Mouse (Mus musculus) liver, embryonic 12.5 days (tissue): ENCODE measurements around the gene Zfp385b. TPM values are rescaled to one million over a fixed set of nuclear protein-coding genes. Genes with fewer than 3 reads are reported as not detected.

Experiments used
- ATAC-seq: fragments of 200-750 bp; cut with Nextera tagmentation; 2 replicates; pipeline ENCODE4 v1.8.0; 2017; ENCODE audit warnings: moderate number of reproducible peaks, mild to moderate bottlenecking, moderate library complexity
- H3K27ac ChIP-seq: fragments of 300-500 bp; sonication (generic); 2 replicates; pipeline ENCODE4 v1.5.1; 2016; ENCODE audit warnings: mild to moderate bottlenecking
- H3K27me3 ChIP-seq: fragments of 300-500 bp; sonication (generic); replicated peaks from 2 replicates; pipeline ENCODE4 v1.6.1; 2016; ENCODE audit warnings: mild to moderate bottlenecking, moderate library complexity
- H3K36me3 ChIP-seq: fragments of 300-500 bp; sonication (generic); 2 replicates; pipeline ENCODE4 v1.6.1; 2016; ENCODE audit warnings: mild to moderate bottlenecking, moderate library complexity
- H3K4me1 ChIP-seq: fragments of 300-500 bp; sonication (generic); 2 replicates; pipeline ENCODE4 v1.6.1; 2016
- H3K4me2 ChIP-seq: fragments of 300-500 bp; sonication (generic); 2 replicates; pipeline ENCODE4 v1.6.1; 2016; ENCODE audit warnings: mild to moderate bottlenecking, moderate library complexity
- H3K4me3 ChIP-seq: fragments of 300-500 bp; sonication (generic); 2 replicates; pipeline ENCODE4 v1.5.1; 2016; ENCODE audit warnings: mild to moderate bottlenecking, moderate library complexity
- H3K9ac ChIP-seq: fragments of 300-500 bp; sonication (generic); 2 replicates; pipeline ENCODE4 v1.6.1; 2016; ENCODE audit warnings: mild to moderate bottlenecking, moderate library complexity
- H3K9me3 ChIP-seq: fragments of 300-500 bp; sonication (generic); replicated peaks from 2 replicates; pipeline ENCODE4 v1.6.1; 2016; ENCODE audit warnings: mild to moderate bottlenecking, moderate library complexity
- WGBS: fragments of 180-500 bp; shearing (Covaris S2); methylation state at CpG from one replicate; pipeline ENCODE4 v1.1.7; 2016; ENCODE audit not compliant: insufficient replicate concordance; 5-methylcytosine and 5-hydroxymethylcytosine counted together
- polyA plus RNA-seq: library from polyadenylated mRNA; unstranded; fragments of >200 nt; fragmentation: Nextera tagmentation; extraction: Ambion mirVana; gene quantifications from 2 replicates; pipeline ENCODE4 v1.2.1, GENCODE M21; 2016

Zfp385b gene
- polyA plus RNA-seq, 1 experiment from 2014 or later = 2.3 TPM

DNA sequence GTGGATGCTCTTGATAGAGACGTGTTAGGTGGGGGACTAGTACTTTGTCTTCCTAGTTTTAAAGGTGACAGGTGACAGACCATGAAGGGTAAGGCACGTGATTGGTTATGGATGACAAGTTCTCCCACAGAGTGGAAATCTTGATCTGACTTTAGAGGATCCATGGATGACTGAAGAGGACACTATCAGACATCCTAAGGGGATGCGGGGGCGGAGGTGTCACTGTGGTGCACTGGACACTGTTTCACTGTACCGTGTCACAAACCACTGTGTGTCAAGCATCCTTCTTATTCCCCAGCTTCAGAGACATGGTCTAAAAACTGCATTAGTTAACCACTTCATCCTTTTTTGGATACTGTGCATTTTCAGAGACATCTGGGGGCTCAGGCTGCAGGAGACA lies 440.1 kb downstream of the Zfp385b start:
- no peaks in the 10 kb centered on the region for H3K27me3 ChIP-seq
- H3K4me2 ChIP-seq = no peak overlapping the region
- no peaks in the 10 kb centered on the region for H3K36me3 ChIP-seq
- WGBS = 73% methylated on average over 5 of the region's 5 CpGs
- H3K4me3 ChIP-seq = no peak overlapping the region
- H3K9ac ChIP-seq = no peak overlapping the region
- H3K9me3 ChIP-seq = no peaks in the 10 kb centered on the region
- no peaks in the 10 kb centered on the region for H3K4me1 ChIP-seq
- no peak for ATAC-seq
- H3K27ac ChIP-seq = no peak overlapping the region

DNA sequence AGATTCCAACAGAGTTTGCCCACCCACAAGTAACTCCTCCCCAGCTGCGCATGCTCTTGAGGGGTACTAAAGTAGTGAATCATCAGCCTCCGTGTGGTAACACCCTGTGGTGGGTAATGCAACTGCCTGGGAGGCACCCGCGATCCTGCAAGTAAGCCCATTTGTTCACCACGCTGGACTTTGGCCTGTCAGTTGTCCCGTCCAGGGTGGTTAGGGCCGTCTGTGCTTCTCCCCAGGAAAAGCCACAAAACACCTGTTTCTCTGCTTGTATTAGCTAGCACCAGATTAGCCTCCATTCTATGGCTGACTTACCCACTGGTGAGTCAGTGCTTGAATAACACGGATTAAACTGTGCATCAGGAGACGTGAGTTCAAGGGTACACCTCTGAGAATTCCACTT lies 442.6 kb downstream of the Zfp385b start:
- no peaks in the 10 kb centered on the region for H3K9me3 ChIP-seq
- no peak overlapping the region for H3K9ac ChIP-seq
- H3K27ac ChIP-seq = no peak overlapping the region
- no peak overlapping the region for H3K4me2 ChIP-seq
- ATAC-seq = no peak
- no peak overlapping the region for H3K4me3 ChIP-seq
- 65% methylated on average over 9 of the region's 9 CpGs for WGBS
- no peaks in the 10 kb centered on the region for H3K4me1 ChIP-seq
- H3K36me3 ChIP-seq = no peaks in the 10 kb centered on the region
- no peaks in the 10 kb centered on the region for H3K27me3 ChIP-seq

DNA sequence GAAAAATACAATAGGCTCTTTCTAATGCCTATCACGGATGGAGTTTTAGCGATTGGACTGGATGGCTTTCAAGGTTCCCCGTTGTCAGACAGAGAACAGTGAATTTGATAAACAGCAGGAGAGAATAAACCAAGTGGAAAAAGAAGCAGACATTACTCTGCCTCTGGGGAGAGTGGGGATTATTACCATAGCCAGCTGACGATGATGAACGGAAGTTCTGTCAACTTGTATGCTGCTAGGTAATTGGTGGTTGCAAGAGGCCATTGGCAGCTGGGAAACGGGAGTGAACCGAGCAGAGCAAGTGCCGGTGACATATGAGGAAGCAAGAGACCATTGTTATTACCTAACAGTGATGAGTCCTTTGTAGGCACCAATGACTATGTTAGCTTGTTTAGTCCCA lies 444.3 kb downstream of the Zfp385b start:
- Histone ChIP-seq H3K9ac (no peak overlapping the region), H3K36me3 (no peaks in the 10 kb centered on the region), H3K27ac (no peak overlapping the region), H3K9me3 (no peaks in the 10 kb centered on the region), H3K27me3 (no peaks in the 10 kb centered on the region), H3K4me2 (no peak overlapping the region), H3K4me3 (no peak overlapping the region), H3K4me1 (no peaks in the 10 kb centered on the region)
- ATAC-seq = no peak
- 72% methylated on average over 8 of the region's 8 CpGs for WGBS

DNA sequence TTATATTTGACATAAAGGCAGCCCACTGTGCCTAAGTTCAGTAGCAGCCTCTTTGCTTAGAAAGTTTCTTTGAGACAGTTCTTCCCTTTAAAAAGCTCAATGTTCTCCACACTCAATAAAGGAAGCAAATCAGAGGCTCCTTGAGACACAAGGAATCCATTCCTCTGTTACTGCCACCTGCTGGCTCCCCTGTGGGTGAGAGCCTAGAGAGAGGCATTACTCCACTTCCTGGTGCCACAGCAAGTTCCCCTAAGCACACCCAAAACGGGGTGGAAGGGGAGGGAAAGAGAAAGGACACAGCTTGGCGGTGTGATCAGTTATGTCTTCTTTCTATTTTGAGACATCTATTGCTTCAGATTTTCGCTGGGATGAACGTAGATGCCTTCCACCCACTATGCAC lies 450.3 kb downstream of the Zfp385b start:
- no peak overlapping the region for H3K4me2 ChIP-seq
- no peaks in the 10 kb centered on the region for H3K27me3 ChIP-seq
- H3K27ac ChIP-seq = no peak overlapping the region
- 39% methylated on average over 4 of the region's 4 CpGs for WGBS
- H3K9me3 ChIP-seq = no peaks in the 10 kb centered on the region
- no peak overlapping the region for H3K4me3 ChIP-seq
- no peak overlapping the region for H3K9ac ChIP-seq
- H3K4me1 ChIP-seq = no peaks in the 10 kb centered on the region
- H3K36me3 ChIP-seq = no peaks in the 10 kb centered on the region
- ATAC-seq = no peak

Other genes starting within 250 kb of the Zfp385b start
- 23.0 and 26.8 TPM in 2 replicates for gene Cwc22, start 126.7 kb upstream of the Zfp385b start, polyA plus RNA-seq